Mouse (Mus musculus): ENCODE results near the gene Gm9913. TPM values are rescaled to one million over a fixed set of nuclear protein-coding genes. Genes with fewer than 3 reads are reported as not detected.

Gm9913 gene
- polyA plus RNA-seq, 1 experiment from 2014 or later: 0.20 TPM

DNA sequence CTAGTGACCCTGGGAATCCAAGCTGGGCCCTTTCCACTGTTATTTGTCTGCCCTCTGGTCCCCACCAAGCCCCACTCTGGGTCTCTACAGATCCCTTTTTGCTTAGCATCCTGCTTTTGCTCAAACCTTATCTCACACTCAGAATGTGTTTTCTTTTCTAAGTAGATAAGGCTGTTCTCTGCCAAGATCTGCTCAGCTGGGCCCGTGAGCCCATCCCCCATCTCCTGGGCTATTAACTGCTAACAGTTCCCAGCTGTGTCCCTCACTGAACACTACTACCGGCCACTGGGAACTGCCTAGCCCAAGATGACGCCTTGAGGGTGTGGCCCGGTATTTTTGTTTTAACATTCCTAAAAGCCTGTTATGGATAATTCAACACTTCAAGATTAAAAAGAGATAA, 11.7 kb downstream of the Gm9913 start:
- Histone ChIP-seq H3K4me1 (replicated peaks) (peaks cover 6% of the 10 kb centered on the region), H3K36me3 (no peaks in the 10 kb centered on the region), H3K9ac (replicated peaks) (no peak overlapping the region), H3K27me3 (no peaks in the 10 kb centered on the region), H3K9me3 (no peaks in the 10 kb centered on the region), H3K4me2 (no peak overlapping the region), H3K27ac (no peak overlapping the region), H3K4me3 (replicated peaks) (no peak overlapping the region)
- WGBS: 1% methylated on average over 4 of the region's 4 CpGs
- ATAC-seq (ENCODE audit: insufficient number of reproducible peaks, insufficient read depth, low FRiP score, low TSS enrichment, low read depth): no peak

DNA sequence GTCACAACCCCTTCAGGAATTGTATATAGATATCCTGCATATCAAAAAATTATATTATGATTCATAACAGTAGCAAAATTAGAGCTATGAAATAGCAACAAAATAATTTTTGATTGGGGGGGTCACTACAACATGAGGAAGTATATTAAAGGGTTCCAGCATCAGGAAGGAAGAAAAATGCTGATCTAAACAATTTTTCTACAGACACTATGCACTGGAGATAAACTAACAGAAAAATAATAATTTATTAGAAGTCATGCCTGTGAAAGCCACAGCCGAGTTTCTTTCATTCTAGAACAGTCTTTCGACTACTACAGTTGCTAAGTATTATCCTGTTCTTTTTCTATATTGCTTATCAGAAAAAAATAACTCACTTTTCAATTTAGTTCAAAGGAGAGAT, 20.6 kb downstream of the Gm9913 start:
- H3K27ac ChIP-seq: no peak overlapping the region
- H3K9ac ChIP-seq (replicated peaks): no peak overlapping the region
- ATAC-seq (ENCODE audit: insufficient number of reproducible peaks, insufficient read depth, low FRiP score, low TSS enrichment, low read depth): no peak
- H3K4me2 ChIP-seq: no peak overlapping the region
- H3K4me1 ChIP-seq (replicated peaks): no peaks in the 10 kb centered on the region
- no peaks in the 10 kb centered on the region for H3K27me3 ChIP-seq
- no peak overlapping the region for H3K4me3 ChIP-seq (replicated peaks)
- no peaks in the 10 kb centered on the region for H3K36me3 ChIP-seq
- WGBS: 87% methylated on average over 2 of the region's 2 CpGs
- no peaks in the 10 kb centered on the region for H3K9me3 ChIP-seq

DNA sequence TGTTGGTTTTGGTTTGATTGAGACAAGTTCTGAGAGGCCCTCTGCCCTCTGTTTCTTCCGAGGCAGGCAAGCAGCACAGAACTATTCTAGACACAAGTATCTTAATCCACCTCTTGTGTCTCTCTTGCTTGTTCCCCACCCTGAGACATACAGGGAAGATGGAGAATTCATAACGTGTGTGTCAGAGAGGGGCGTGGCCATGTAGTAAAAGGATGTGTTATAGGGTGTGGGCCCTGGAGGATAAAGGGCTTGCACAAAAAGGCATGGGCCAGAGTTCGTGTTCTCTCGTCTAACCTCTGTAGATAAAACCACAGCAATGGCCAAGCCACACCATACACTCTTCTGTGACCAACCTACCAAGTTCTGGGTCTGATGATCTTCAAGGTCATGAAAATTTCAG, 21.7 kb downstream of the Gm9913 start:
- H3K4me1 ChIP-seq (replicated peaks): no peaks in the 10 kb centered on the region
- no peak overlapping the region for H3K27ac ChIP-seq
- no peaks in the 10 kb centered on the region for H3K27me3 ChIP-seq
- H3K9ac ChIP-seq (replicated peaks): no peak overlapping the region
- H3K36me3 ChIP-seq: no peaks in the 10 kb centered on the region
- no peak for ATAC-seq (ENCODE audit: insufficient number of reproducible peaks, insufficient read depth, low FRiP score, low TSS enrichment, low read depth)
- no peak overlapping the region for H3K4me2 ChIP-seq
- no peaks in the 10 kb centered on the region for H3K9me3 ChIP-seq
- WGBS: 77% methylated on average over 5 of the region's 5 CpGs
- H3K4me3 ChIP-seq (replicated peaks): no peak overlapping the region

DNA sequence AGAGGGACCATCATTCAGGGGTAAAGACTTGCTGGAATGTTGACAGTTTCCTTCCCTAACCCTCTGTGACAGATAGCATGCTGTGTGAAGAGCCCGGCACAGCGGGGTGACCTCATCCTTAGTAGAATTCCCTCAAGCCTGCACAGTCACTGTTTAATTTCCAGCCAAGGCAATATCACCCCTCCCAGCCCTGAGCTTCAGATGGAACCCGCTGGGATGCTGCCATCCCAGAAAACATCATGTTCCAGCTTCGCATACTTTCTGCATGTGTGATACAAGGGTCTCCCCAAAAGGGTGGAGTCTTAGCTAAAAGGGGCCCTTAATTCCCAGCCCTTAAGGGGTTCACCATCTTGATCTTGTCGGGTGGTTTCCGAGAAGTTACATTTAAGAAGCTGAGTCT, 25.8 kb downstream of the Gm9913 start:
- Histone ChIP-seq H3K4me2 (no peak overlapping the region), H3K27me3 (no peaks in the 10 kb centered on the region), H3K9me3 (no peaks in the 10 kb centered on the region), H3K4me3 (replicated peaks) (no peak overlapping the region), H3K27ac (no peak overlapping the region), H3K9ac (replicated peaks) (no peak overlapping the region), H3K4me1 (replicated peaks) (no peaks in the 10 kb centered on the region), H3K36me3 (no peaks in the 10 kb centered on the region)
- no peak for ATAC-seq (ENCODE audit: insufficient number of reproducible peaks, insufficient read depth, low FRiP score, low TSS enrichment, low read depth)
- 82% methylated on average over 6 of the region's 6 CpGs for WGBS

DNA sequence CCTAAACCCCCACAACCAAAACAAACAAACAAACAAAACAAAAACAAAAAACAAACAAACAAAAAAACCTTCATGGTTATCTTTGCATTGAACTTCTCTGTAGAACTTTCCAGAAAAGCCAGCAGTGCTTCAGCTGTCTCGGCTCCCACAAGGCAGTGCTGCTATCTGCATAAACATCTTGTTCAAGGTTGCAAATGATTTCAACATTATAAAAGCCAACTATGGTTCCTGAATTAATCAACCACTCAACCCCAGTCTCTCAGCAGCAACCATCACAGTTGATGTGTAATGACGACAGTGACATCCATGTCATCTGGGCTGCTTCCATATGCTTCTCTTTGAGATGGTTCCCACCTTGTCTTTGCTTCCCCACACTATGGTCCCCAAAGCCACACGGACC, 34.8 kb downstream of the Gm9913 start:
- Histone ChIP-seq H3K27ac (no peak overlapping the region), H3K27me3 (no peaks in the 10 kb centered on the region), H3K4me2 (no peak overlapping the region), H3K4me3 (replicated peaks) (no peak overlapping the region), H3K9ac (replicated peaks) (no peak overlapping the region), H3K4me1 (replicated peaks) (no peaks in the 10 kb centered on the region), H3K36me3 (no peaks in the 10 kb centered on the region), H3K9me3 (no peaks in the 10 kb centered on the region)
- WGBS: 81% methylated on average over 3 of the region's 3 CpGs
- ATAC-seq (ENCODE audit: insufficient number of reproducible peaks, insufficient read depth, low FRiP score, low TSS enrichment, low read depth): no peak

DNA sequence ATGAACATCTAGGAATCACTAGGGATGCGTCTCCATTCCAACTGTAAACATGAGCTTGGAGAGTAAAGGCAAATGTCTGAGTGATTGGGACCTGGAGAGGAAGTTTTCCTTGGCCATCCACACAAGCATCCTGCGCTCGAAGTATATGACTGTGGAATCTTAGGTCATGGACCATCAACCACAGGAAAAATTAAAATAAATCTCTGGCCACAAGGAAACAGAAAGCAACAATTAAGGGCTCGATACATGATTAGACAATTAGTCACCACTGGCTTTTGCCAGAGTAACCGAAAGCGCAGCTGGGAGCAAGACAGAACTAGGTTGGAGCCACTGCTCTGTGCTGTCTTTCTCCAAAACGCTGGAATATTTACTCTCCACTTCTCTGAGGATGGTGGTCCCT, 35.7 kb downstream of the Gm9913 start:
- H3K4me3 ChIP-seq (replicated peaks): no peak overlapping the region
- ATAC-seq (ENCODE audit: insufficient number of reproducible peaks, insufficient read depth, low FRiP score, low TSS enrichment, low read depth): no peak
- H3K9ac ChIP-seq (replicated peaks): no peak overlapping the region
- H3K4me2 ChIP-seq: no peak overlapping the region
- H3K9me3 ChIP-seq: 0 out of 2 replicates have a peak, but pooled peaks cover 3% of the 10 kb centered on the region
- H3K4me1 ChIP-seq (replicated peaks): no peaks in the 10 kb centered on the region
- H3K27me3 ChIP-seq: no peaks in the 10 kb centered on the region
- H3K36me3 ChIP-seq: no peaks in the 10 kb centered on the region
- WGBS: 82% methylated on average over 7 of the region's 7 CpGs
- no peak overlapping the region for H3K27ac ChIP-seq

DNA sequence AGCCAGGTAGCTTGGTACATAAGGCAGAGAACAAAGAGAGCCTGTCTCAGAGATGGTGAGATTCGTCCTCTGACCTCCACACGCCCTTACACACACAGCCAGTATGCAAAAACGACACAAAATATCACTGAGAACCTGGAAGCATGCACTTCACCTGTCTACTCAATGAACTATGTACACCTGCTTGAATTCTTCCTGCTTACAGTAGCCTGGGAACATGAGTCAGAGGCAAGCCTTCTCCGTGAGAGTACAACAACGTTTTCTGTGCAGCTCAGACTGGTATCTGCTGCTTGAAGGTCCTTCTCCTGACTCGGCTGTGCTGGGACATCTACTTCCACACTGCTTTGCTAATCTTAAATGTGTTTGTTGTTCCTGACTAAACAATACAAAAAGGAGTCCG, 36.6 kb downstream of the Gm9913 start:
- H3K9ac ChIP-seq (replicated peaks): no peak overlapping the region
- no peak overlapping the region for H3K27ac ChIP-seq
- no peaks in the 10 kb centered on the region for H3K27me3 ChIP-seq
- 0 out of 2 replicates have a peak, but pooled peaks cover 9% of the 10 kb centered on the region for H3K9me3 ChIP-seq
- no peak overlapping the region for H3K4me2 ChIP-seq
- H3K36me3 ChIP-seq: no peaks in the 10 kb centered on the region
- H3K4me3 ChIP-seq (replicated peaks): no peak overlapping the region
- H3K4me1 ChIP-seq (replicated peaks): no peaks in the 10 kb centered on the region
- 81% methylated on average over 7 of the region's 7 CpGs for WGBS
- no peak for ATAC-seq (ENCODE audit: insufficient number of reproducible peaks, insufficient read depth, low FRiP score, low TSS enrichment, low read depth)

DNA sequence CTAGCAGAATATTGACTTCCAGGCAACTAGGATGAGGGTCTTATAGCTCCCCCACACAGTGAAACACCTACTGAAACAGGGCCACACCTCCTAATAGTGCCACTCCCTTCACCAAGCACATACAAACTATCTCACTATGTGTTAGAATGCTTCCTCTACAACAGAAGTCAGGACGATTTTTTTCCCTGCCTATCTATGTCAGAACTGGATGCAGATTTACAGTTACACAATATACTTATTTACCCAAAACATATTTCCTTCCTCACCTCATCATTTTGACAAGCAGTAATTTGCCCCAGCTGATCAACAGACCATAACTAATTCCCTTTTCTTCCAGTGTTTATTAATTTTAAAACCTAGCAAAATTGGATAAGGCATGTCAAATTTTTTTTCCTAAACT, 38.8 kb downstream of the Gm9913 start:
- ATAC-seq (ENCODE audit: insufficient number of reproducible peaks, insufficient read depth, low FRiP score, low TSS enrichment, low read depth): no peak

DNA sequence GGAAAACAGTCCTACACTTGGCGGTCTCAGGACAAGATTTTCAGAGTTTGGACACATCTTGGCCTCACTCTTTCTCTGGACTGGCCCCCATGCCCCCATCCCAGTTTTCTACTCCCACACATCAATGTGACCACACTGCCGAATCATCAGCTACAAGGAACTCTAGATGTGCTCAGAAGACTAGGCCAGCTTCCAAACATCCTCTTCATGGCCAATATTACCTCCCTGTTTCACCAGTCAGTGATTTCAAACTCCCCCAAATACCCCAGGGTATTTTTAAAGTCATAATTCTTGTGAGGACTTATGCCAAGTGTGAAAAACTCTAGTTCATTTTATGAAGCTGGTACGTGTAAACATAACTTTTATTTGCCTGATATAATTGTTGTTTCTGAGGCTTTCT, 40.1 kb downstream of the Gm9913 start:
- no peaks in the 10 kb centered on the region for H3K27me3 ChIP-seq
- peaks cover 10% of the 10 kb centered on the region for H3K4me1 ChIP-seq (replicated peaks)
- WGBS: 77% methylated on average over 3 of the region's 3 CpGs
- H3K36me3 ChIP-seq: no peaks in the 10 kb centered on the region
- no peak overlapping the region for H3K9ac ChIP-seq (replicated peaks)
- H3K4me2 ChIP-seq: no peak overlapping the region
- no peak for ATAC-seq (ENCODE audit: insufficient number of reproducible peaks, insufficient read depth, low FRiP score, low TSS enrichment, low read depth)
- H3K4me3 ChIP-seq (replicated peaks): no peak overlapping the region
- 0 out of 2 replicates have a peak, but pooled peaks cover 9% of the 10 kb centered on the region for H3K9me3 ChIP-seq
- H3K27ac ChIP-seq: no peak overlapping the region

More for the DNA sequence above, 38.8 kb downstream of the Gm9913 start:
- Histone ChIP-seq H3K27ac (no peak overlapping the region), H3K9ac (replicated peaks) (no peak overlapping the region), H3K4me1 (replicated peaks) (peaks cover 4% of the 10 kb centered on the region), H3K9me3 (0 out of 2 replicates have a peak, but pooled peaks cover 9% of the 10 kb centered on the region), H3K4me2 (no peak overlapping the region), H3K27me3 (no peaks in the 10 kb centered on the region), H3K36me3 (no peaks in the 10 kb centered on the region), H3K4me3 (replicated peaks) (no peak overlapping the region)
- 61% methylated on average over 1 of the region's 1 CpGs for WGBS

DNA sequence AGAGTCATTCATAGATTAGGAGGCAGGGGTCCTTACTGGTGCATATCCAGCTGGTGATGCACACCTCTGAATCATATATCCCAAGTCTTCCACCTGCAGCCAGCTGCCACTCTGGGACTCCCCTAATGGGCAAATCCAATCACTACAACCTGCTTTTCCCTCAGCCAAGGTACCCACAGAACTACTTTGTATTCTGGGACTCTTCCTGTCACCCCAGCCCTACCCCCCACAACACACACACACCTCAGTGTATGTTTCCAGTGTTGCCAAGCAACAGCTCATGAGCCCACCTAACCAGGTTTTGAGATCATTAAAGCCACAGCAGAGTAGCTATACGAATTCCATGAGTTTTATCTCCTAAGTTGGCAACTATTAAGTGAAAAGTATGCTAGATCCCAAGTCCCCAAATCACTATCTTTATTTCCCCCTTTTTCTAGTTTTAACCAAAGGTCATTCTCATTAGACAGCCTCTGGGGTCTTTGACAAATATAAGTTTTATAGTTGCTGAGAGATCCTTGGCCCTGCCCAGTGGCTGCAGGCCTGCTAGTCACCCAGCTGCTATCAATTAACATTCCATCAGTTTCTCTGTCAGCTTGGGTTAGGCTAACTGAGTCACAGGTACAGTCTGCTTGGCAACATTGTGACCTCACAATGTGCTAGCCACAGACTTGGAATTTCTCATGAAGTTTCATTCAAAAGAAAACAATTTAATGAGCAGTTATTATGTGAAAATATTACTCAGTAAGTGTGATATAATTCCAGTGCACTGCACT, 44.1 kb downstream of the Gm9913 start:
- peak; percentile 72; the same call in 1 of the 2 replicates for ATAC-seq (ENCODE audit: insufficient number of reproducible peaks, insufficient read depth, low FRiP score, low TSS enrichment, low read depth)
- Histone ChIP-seq H3K4me3 (replicated peaks) (no peak overlapping the region), H3K36me3 (no peaks in the 10 kb centered on the region), H3K9ac (replicated peaks) (no peak overlapping the region), H3K27me3 (no peaks in the 10 kb centered on the region), H3K27ac (peak overlapping the region; percentile 17; the same call in 1 of the 2 replicates), H3K9me3 (0 out of 2 replicates have a peak, but pooled peaks cover 9% of the 10 kb centered on the region), H3K4me1 (replicated peaks) (peaks cover 10% of the 10 kb centered on the region), H3K4me2 (no peak overlapping the region)
- WGBS: 10% methylated on average over 1 of the region's 1 CpGs

DNA sequence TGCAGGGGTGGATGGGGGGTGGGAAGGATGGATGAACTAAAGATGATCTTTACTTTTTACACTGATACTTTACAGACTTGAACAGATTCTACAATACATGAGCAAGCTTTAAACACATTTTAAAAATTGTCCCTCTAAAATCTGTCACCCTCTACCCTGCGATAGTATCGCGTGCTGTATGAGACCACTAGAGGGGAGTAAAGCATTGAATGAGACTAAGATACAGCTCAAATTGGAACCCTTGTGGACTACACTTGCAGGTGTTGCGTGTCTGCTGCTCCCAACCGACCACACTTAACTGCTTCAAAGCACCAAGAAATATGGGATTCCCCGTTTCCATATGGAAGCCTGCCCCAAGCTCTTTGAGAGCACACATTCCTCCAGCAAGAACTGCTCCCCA, 50.9 kb downstream of the Gm9913 start:
- no peaks in the 10 kb centered on the region; the same call in 1 of the 2 replicates for H3K9me3 ChIP-seq
- no peak overlapping the region for H3K27ac ChIP-seq
- WGBS: 68% methylated on average over 6 of the region's 6 CpGs
- ATAC-seq (ENCODE audit: insufficient number of reproducible peaks, insufficient read depth, low FRiP score, low TSS enrichment, low read depth): no peak
- H3K36me3 ChIP-seq: no peaks in the 10 kb centered on the region
- H3K4me2 ChIP-seq: no peak overlapping the region
- H3K4me1 ChIP-seq (replicated peaks): peaks cover 2% of the 10 kb centered on the region
- no peaks in the 10 kb centered on the region for H3K27me3 ChIP-seq
- no peak overlapping the region for H3K9ac ChIP-seq (replicated peaks)
- no peak overlapping the region for H3K4me3 ChIP-seq (replicated peaks)
